Mouse (Mus musculus): Measurements from ENCODE around the gene Mcf2l. TPM values are rescaled to one million over a fixed set of nuclear protein-coding genes. Genes with fewer than 3 reads are reported as not detected.
A peak's percentile ranks its signal among the peaks of the same experiment; 100 is the strongest.

Gene Mcf2l
- total RNA-seq, 2 experiments from 2014 or later: 75.1 to 93.4 TPM

- peak in 1 of 2 experiments; percentile 29 for DNase-seq
Measured at GRCm38 (mm10) chr8:12874194-12874791, 687 bp downstream of the Mcf2l start.

- DNase-seq: no peak
Measured at GRCm38 (mm10) chr8:12874971-12875370, 1.4 kb downstream of the Mcf2l start.

- no peak for DNase-seq
Measured at GRCm38 (mm10) chr8:12877126-12877525, 3.5 kb downstream of the Mcf2l start.

- DNase-seq: no peak
Measured at GRCm38 (mm10) chr8:12880163-12880562, 6.6 kb downstream of the Mcf2l start.

- DNase-seq: peak in 1 of 2 experiments; percentile 61
Measured at GRCm38 (mm10) chr8:12883051-12884004, 9.7 kb downstream of the Mcf2l start.

GRCm38 (mm10) chr8:12887772-12888435 is 14.3 kb downstream of the Mcf2l start:
- DNase-seq: peak in 1 of 2 experiments; percentile 28

GRCm38 (mm10) chr8:12889046-12889598 is 15.5 kb downstream of the Mcf2l start:
- no peak for DNase-seq

- DNase-seq: no peak
Measured at GRCm38 (mm10) chr8:12892882-12893446, 19.4 kb downstream of the Mcf2l start.

- DNase-seq: no peak
Measured at GRCm38 (mm10) chr8:12893797-12894578, 20.4 kb downstream of the Mcf2l start.

- no peak for DNase-seq
Measured at GRCm38 (mm10) chr8:12894783-12895534, 21.4 kb downstream of the Mcf2l start.

GRCm38 (mm10) chr8:12895535-12896150 is 22.0 kb downstream of the Mcf2l start:
- no peak for DNase-seq

- peak; percentile 58 to 70 for DNase-seq
Measured at GRCm38 (mm10) chr8:12896494-12897373, 23.1 kb downstream of the Mcf2l start.

GRCm38 (mm10) chr8:12897815-12898214 is 24.2 kb downstream of the Mcf2l start:
- peak; percentile 55 to 81 for DNase-seq

GRCm38 (mm10) chr8:12903790-12904415 is 30.3 kb downstream of the Mcf2l start:
- peak in 1 of 2 experiments; percentile 40 for DNase-seq

- peak in 1 of 2 experiments; percentile 34 for DNase-seq
Measured at GRCm38 (mm10) chr8:12905122-12905521, 31.5 kb downstream of the Mcf2l start.

- DNase-seq: peak; percentile 63 to 89
Measured at GRCm38 (mm10) chr8:12905599-12906321, 32.2 kb downstream of the Mcf2l start.

- DNase-seq: no peak
Measured at GRCm38 (mm10) chr8:12906597-12906996, 33.0 kb downstream of the Mcf2l start.

- peak; percentile 47 to 85 for DNase-seq
Measured at GRCm38 (mm10) chr8:12907730-12908129, 34.1 kb downstream of the Mcf2l start.

All from heart, adult 18-20 months (tissue).